Mouse (Mus musculus): ENCODE results near the gene Zbtb22.

Gene Zbtb22

DNA sequence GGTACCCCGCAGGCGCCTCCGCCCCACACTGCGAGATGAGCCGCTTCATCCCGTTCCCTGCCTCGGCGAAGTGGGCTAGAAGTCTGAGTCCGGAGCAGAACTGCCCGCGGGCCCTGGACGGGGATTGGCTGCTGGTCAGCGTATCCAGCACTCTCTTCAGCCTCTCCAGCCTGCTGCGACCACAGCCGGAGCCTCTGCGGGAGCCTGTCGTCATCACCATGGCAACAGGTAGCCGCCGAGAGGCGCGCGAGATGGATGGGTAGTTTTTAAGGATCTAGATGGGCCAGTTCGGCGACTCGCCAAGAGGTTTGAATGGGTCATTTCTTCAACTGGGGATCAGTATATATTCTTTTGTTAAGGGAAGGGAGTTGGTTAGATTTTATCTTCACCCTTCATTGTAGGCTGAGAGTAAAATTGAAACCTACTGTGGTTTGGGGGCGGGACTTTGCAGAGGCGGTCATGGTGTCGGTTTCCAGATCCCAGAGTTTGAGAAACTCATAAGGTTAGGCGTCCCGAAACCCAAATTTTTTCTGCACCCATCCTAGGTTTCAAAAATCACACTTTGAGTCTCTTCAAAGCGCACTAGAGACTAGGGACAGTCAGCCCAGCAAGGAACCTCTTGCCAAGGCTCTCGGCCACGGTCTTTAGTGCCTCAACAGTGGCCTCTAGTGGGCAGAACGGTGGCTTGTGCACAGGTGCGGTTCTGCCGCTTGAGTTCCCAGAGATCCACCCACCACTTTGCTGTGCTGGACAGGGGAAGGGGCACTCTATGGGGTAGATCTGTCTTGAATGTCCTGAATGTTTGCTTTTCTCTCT is 4.8 kb downstream of the Zbtb22 start:
- DNase-seq (ENCODE audit: low spot score in 2 of 2) = peak; percentile 82 to 85

DNA sequence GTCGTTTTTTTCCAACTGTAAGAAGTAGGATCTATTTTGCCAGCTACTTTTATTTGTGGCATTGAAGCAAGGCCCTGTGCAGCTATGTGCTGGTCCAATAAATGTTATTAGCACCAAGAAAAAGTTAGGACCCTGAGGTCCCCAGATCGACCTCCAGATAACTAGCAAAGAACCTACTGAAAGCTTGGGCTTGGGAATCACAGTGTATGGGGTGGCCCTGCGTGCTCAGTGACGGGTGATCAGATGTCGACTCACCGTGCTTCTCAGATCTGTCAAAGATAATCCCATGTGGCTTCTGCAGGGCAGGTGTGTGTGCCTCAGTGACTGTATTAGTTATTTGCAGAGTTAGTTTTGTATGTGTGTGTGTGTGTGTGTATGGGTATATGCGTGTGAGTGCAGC is 5.7 kb downstream of the Zbtb22 start:
- no peak for DNase-seq (ENCODE audit: low spot score in 2 of 2)

DNA sequence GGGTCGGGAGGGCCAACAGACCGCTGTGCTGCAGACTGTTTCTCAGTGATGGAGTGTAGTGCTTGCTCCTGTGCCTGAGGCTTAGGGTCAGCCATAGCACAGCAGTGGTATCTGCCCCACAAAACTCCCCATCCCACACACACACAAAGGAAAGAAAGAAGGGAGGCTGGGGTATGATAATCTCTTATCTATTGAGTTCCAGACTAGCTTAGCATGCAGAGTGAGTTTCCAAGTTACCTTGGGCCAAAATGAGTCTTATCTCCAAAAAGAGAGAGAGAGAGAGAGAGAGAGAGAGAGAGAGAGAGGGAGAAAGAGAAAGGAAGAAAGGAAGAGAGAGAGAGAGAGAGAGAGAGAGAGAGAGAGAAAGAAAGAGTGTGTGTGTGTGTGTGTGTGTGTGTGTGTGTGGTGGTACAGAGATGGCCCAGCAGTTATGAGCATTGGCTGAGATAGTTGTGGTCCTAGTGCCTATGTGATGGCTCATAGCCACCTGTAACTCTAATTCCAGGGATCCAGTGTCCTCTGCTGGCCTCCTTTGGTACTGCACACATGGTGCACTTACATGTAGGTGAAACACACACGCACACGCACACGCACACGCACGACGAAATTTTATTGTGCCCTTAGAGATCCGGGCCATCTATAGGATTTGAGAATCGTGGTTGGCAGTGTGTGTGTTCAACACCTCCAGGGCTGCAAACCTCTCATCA is 9.0 kb downstream of the Zbtb22 start:
- DNase-seq (ENCODE audit: low spot score in 2 of 2) = no peak

DNA sequence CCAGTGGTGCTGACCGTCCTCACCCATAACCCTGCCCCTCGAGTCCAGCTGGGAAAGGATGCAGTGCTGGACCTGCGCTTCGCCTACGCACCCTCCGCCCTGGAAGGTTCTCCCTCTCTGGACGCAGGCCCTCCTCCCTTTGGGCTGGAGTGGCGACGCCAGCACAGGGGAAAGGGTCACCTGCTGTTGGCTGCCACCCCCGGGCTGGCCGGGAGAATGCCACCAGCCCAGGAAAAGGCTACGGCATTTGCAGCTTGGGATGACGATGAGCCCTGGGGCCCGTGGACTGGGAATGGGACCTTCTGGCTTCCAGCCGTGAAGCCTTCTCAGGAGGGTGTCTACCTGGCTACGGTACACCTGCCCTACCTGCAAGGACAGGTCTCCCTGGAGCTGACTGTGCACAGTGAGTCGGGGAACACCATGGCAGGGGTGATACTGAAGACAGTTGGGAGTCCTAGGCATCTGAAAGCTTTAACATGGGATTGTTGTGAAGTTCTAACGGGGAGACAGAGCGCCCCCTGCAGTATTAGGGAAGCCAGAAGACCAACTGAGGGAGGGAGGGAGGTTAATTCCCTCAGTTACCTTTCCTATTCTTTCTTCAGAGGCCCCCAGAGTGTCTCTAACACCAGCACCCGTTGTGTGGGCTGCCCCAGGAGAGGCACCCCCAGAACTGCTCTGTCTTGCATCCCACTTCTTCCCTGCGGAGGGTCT is 9.9 kb downstream of the Zbtb22 start:
- DNase-seq (ENCODE audit: low spot score in 2 of 2) = no peak

DNA sequence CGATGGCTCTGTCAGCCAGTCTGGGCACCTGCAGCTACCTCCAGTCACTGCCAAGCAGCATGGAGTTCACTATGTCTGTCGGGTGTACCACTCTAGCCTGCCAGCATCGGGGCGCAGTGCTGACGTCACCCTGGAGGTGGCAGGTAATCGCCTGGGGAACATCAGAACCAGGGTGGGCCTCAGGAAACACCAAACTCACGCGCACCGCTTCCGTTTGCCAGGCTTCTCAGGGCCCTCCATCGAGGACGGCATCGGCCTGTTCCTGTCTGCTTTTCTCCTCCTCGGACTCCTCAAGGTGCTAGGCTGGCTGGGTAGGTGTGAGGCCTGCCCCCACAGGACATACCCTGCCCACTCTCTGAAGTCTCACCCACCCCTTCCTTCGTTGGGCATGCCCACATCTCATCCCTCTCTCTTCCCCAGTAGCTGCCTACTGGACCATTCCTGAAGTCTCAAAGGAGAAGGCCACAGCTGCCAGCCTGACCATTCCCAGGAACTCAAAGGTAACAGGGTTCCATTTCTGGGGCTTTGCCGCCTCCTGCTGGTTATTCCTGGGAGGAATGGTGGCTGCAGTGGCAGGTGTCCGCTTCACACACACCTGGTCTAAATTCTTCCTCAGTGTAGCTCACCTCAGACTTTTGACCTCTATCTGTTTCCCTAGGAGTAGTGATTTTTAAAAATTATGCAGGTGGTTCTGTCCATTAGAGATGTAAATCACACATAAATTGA is 10.7 kb downstream of the Zbtb22 start:
- no peak for DNase-seq (ENCODE audit: low spot score in 2 of 2)

DNA sequence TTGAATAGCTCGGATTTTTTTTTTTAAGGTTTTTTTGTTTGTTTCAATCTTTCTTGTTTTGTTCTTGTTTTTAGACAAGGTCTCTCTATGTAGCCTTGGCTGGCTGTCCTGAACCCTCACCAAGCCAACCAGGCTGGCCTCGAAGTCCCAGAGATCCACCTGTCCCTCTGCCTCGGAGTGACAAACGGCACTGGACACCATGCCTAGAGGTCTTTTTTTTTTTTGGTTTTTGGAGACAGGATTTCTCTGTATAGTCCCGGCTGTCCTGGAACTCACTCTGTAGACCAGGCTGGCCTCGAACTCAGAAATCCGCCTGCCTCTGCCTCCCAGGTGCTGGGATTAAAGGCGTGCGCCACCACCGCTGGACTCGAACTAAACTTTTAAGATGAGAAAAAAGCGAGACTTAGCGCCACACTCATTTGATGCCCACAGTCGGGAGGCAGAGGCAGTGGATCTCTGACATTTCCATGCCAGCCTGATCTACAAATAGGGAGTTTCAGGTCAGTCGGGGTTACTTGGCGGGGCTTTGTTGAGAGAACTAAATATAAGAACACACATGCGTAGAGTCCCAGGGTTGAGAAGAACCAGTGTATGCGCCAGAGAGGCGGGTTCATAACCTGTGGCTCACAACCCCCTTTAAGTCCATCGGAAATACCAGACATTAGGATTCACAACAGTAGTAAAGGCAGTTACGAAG is 12.7 kb downstream of the Zbtb22 start:
- DNase-seq (ENCODE audit: low spot score in 2 of 2) = no peak

DNA sequence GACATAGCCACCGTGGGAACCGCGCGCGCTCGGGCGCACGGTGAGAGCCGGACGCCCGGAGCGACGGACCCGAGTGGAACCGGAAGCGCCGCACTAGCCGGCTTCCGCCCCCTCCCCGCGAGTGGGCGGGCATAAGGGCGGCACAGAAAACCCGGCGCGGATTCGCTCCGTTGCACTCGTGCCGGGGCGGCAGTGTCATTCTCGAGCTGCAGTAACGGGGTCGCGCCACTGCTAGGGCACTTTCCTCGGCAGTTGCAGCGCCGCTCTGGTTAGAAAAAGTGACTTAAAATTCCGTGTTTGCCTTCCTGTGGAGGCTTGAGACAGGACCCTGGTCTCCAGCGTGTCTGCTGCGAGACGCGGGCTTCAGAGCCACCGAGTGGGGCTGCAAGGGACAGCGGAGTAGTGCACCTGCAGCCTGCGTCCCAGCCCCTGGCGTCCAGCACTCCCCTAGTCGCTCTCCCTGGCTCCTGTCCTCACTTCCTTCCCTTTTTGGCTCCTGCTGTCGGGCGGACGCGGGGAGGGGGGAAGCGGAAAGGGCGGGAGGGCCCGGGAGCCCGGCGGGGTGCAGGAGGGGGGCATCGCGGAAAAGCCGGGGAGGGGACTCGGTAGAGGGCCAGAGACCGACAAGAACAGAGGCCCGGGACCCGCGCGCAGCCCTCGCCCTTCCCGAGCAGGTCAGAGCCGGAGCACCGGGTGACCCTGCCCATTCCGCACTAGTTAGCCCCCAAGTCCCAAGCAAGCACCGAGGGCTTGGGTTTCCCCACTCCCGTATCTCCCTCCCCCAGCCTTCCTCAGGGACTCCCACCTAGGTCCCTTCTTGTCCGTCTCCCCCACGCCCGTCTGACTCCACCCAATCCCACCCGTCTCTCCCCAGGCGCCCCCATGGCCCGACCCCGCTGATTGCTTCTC is 13.9 kb downstream of the Zbtb22 start, which contains the start of gene Rgl2:
TSS of gene Rgl2 (plus strand) at position 173 of the 909 bp plus-strand sequence.
- DNase-seq (ENCODE audit: low spot score in 2 of 2) = peak; percentile 88 to 90

DNA sequence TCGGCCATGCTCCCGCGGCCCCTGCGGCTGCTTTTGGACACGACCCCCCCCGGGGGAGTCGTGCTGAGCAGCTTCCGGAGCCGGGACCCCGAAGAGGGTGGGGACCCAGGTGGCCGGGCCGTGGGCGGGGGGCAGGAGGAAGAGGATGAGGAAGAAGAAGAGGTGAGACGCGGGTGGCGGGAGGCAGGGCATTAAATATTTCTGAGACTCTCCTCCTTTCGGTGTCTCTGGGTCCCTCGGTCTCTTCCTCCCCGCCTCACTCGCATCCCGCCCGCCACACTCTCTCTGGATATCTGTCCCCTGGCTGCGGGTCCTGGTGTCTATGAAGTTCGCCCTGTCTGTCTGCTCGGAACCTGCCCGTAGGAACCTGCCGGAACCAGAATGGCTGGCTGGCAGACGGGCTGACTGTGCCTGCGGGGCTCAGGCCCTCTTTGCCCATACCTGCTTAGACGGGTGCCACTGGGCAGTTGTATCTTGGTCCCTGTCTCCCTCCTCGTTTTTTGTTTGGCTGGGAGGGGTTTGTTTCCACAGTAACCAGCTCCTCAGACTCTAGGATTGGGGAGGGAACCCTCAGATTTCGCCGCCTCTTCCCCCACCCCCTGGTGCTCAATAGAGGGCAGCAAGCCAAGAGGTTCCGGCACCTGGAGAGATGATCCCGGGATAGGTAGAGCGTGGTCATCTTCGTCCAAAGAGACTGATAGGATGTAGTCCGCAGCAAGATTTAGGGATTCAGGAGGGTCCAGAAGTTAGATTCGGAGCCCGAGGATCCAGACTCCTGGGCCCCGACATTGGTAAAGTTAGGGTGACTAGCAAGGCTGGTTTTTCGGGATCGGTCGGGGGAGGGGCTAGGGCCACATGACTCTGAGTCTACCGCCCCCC is 14.8 kb downstream of the Zbtb22 start:
- DNase-seq (ENCODE audit: low spot score in 2 of 2) = peak; percentile 76 to 80

DNA sequence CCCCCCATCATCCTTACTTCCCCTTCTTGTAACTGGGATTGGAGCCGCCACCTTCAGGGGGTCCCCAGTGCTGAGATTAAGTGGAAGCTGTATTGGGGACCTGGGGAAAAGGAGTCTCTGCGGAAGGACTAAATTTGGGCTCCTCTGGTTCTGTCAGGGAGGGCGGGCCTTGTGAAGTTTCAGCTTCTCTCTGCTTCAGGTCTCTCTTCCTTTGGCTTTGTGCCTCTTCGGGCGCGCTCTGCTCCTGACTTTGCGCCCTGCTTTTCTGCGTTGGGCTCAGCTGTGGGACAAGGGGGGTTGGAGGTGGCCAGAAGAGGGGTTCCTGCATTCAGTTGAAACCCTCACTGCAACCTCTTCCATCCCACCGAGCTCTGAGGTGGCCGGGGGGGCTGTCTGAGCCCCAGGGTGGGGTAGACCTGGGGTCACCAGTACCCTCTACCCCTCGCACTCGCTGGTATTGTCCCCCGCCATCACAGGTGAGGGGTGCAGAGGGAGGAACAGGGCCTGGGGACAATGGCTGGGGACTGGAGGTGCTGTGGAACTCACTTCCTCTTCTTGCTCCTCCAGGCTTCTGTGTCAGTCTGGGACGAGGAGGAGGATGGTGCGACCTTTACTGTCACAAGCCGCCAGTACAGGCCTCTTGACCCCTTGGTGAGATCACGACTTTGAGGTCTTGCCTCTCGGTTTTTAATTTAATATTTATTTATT is 15.6 kb downstream of the Zbtb22 start:
- no peak for DNase-seq (ENCODE audit: low spot score in 2 of 2)

DNA sequence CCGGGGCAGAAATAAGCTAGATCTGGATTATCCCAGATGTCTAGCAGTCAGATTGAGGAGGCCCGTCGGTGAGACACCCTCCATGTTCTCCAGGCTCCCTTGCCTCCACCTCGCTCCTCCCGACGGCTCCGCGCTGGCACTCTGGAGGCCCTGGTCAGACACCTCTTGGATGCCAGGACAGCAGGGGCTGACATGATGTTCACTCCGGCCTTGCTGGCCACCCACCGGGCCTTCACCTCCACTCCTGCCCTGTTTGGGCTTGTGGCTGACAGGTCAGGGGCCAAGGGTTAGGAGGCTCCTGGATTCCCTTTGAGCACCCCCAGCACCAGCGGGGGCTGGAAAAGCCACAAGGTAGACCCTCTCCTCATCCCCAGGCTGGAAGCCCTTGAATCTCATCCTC is 16.2 kb downstream of the Zbtb22 start:
- DNase-seq (ENCODE audit: low spot score in 2 of 2) = no peak

DNA sequence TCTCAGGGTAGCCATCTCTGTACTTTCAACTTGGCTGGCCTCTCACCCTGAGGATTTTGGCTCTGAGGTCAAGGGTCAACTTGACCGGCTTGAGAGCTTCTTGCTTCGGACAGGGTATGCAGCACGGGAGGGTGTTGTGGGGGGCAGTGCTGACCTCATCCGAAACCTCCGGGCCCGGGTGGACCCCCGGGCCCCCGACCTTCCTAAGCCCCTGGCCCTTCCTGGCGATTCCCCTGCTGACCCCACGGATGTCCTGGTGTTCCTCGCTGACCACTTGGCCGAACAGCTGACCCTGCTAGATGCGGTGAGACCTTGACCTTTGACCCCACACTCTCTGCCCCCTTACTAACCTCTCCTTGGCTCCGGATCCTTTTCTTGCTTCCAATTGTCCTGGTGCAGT is 16.7 kb downstream of the Zbtb22 start:
- no peak for DNase-seq (ENCODE audit: low spot score in 2 of 2)

DNA sequence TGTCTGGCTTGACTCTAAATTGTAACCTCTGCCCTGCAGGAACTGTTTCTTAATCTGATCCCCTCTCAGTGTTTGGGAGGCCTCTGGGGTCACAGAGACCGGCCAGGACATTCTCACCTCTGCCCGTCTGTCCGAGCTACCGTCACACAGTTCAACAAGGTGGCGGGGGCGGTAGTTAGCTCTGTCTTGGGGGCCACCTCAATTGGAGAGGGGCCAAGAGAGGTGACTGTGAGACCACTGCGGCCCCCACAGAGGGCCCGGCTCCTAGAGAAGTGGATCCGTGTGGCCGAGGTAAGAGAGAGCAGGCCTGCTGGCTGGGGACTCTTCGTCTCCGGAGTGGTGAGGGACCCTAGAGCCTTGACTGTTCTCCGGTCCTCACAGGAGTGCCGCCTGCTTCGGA is 17.3 kb downstream of the Zbtb22 start:
- DNase-seq (ENCODE audit: low spot score in 2 of 2) = no peak

DNA sequence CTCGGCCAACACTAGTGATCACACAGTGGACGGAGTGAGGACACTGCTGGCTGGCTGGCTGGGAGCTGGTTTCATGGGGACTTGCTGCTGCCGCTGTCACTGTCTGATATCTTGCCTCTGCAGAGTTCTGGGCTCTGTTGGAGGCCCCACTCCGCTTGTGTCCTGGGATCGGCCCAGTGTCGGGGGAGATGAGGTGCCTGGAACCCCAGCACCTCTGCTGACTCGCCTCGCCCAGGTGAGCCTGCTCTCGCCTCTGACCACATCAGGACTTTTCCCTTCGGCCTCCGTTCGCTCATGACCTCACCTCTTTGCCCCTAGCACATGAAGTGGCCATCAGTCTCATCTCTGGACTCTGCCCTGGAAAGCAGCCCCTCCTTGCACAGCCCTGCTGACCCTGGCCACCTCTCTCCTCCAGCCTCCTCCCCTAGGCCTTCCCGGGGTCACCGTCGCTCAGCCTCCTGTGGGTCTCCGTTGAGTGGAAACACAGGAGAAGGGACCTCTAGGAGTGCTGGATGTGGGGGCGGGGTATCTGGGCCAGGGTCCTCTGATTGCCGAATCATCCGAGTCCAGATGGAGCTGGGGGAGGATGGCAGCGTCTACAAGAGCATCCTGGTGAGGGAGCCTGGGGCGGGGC is 19.8 kb downstream of the Zbtb22 start:
- no peak for DNase-seq (ENCODE audit: low spot score in 2 of 2)

DNA sequence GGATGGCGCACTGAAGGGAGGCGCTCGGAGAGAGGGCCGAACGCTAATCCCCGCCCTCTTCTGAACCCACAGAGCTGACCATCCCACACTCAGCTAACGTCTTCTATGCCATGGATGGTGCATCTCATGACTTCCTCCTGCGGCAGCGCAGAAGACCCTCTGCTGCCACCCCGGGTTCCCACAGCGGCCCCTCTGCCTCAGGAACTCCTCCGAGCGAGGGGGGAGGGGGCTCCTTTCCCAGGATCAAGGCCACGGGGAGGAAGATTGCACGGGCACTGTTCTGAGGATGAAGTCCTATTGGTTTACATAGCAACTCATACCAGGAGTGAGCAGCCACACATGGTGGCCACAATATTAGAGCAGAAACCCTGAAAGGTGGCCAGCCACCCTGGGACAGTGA is 21.3 kb downstream of the Zbtb22 start:
- DNase-seq (ENCODE audit: low spot score in 2 of 2) = no peak

DNA sequence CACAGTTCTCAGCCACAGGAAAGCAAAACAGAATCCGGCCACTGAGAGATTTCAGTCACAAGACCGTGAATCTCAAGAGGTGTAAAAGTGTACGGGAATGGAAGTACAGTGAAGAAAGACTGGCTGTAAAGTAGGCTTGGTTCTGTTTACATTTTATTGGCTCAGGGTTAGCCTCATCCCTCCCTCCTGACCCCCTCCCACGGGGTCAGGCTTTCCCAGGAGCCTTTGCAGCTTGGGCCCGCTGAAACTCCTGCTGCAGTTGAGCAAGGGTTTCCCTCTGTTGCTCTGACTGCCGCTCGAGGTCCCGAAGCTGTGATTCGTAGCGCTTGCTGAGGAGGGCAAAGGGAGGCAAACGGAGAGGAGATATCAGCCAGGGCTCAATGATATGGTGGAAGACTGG is 23.1 kb downstream of the Zbtb22 start:
- no peak for DNase-seq (ENCODE audit: low spot score in 2 of 2)

DNA sequence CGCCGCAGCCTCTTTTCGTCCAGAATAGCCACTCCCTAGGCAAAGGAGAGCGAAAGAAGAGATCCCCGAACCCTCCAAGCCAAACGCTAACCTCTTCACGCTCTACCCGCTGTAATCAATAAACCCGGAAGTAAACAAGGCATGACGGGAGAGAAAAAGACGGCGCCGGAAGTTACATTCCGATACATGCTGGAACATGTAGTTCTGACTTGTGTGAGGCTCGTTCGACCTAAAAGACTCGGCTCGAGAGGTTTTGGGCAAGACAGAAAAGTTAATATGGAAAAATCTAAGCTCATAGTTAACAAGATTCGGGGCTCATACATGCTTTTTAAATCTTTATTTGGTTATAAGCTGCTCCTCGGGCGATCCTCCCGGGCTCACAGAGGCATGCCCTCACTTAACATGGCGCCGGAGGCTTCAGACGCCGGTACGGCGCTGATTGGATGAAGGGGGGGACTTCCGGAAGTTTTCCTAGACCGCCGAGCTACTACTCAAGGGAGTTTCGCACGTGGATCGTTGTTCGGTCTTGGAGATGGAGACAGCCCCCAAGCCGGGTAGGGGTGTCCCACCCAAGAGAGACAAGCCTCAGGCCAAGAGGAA is 24.6 kb downstream of the Zbtb22 start, which contains the start of the genes Pfdn6 and Wdr46:
TSS of gene Pfdn6 (minus strand) at position 138 of the 600 bp plus-strand sequence.
TSS of gene Wdr46 (plus strand) at position 455 of the 600 bp plus-strand sequence.
- peak; percentile 79 to 84 for DNase-seq (ENCODE audit: low spot score in 2 of 2)

DNA sequence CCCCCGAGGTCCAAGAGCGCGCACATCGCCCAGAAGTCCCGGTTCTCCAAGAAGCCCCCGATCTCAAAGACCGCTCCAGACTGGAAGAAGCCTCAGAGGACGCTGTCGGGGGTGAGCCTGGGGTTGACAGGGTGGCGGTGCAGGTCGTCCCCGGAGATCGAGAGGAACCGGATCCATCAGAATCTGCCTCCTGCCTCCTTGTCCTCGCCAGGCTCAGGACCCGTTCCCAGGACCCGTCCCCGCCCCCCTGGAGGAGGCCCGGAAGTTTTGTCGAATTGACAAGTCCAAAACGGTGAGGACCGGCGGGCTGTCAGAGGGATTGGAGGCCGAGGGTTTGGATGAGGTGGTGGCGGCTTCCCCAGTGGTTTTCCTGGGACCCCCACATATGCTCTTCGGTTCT is 25.3 kb downstream of the Zbtb22 start:
- DNase-seq (ENCODE audit: low spot score in 2 of 2) = no peak

All from urinary bladder, postnatal 36 days (tissue).